Mouse (Mus musculus) ovary, postnatal 10 days (tissue): ENCODE data around the gene Rasgef1b.
"Not testable (repeated sequence)": the region's sequence is repeated elsewhere in the genome, so short reads cannot be mapped to it uniquely, and the experiment has no call there.

Experiments
- DNase-seq: peaks from one replicate; pipeline ENCODE4 v3.0.0; 2022; ENCODE audit warnings: low spot score

The Rasgef1b gene

DNA sequence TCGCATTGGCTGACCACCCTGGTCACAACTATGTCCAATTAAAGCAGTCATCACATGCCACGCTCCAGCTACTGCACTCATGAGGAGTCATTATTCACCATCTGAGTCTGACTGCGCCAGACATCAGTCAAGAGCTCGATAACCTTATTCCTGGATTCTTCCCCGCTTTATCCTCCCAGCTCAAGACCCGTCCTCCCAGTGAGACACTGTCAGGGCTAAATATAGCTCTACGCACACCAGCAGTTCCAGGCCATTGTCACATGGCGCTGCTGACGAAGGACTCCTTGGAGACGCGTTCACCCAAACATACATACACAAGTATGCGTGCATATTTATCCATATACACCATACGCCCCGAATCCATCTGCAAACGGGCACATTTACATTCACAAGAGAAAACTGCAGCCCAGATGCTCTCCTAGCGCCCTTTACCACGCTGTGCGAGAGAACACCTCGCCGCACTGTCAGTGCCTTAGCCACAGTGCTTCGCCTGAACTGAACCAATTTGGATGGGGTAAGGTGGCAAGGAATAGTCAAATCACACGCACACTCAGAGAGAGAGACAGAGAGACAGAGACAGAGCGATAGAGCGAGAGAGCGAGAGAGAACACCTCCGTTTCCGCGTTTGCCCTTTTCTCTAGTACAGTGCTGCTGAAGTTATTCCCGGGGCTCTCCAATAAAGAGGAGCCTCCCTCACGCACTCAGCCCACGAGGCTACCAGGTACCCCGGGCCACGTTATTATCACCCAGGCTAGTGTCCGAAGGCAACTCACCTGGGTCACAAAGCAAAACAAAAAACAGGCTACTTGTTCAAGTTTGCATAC is 477.3 kb downstream of the Rasgef1b start:
- no peak for DNase-seq

DNA sequence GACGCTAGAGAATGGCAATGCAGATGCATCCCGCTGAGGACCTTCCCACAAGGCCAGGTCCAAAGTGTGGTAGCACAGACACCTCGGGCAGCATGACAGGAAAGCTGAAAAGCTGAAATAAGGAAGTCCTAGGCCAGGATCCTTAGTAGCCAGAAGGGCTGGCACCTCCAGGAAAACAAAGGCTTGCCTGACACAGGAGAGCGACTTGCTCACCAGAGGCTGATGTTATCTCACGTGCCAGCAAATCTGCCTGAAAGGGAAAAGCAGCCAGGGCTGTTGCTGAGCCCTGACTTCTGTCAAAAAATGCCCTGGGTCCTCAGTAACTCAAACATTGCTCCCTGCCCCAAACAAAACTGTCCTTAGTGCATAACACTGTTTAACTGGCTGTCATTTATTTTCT is 478.0 kb downstream of the Rasgef1b start:
- DNase-seq, result no peak

GRCm38 (mm10) chr5:99248501-99248900 is 480.4 kb downstream of the Rasgef1b start:
- DNase-seq, result peak; percentile 97

DNA sequence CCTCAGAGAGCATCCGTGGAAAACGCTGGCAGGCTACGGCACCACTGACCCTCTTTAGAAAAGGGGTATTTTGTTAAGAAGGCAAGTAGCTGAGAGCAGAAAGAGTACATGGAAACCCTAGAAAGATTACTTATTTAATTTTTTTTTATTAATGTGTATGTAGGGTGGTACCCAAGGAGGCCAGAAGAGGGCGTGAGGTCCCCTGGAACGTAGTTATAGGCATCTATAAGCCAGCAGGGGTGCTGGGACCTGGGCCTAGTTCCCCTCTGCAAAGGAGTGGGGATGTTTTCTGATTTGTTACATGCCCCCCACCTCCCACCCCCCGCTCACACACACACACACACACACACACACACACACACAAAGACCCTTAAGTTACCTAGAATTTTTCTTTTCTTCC is 480.9 kb downstream of the Rasgef1b start:
- DNase-seq, result no peak

- DNase-seq, result no peak
Measured at GRCm38 (mm10) chr5:99247441-99247840, 481.4 kb downstream of the Rasgef1b start.

- no peak for DNase-seq
Measured at GRCm38 (mm10) chr5:99246972-99247371, 481.9 kb downstream of the Rasgef1b start.

GRCm38 (mm10) chr5:99241988-99242740 is 486.7 kb downstream of the Rasgef1b start:
- no peak for DNase-seq

GRCm38 (mm10) chr5:99240501-99240900 is 488.4 kb downstream of the Rasgef1b start:
- no peak for DNase-seq

DNA sequence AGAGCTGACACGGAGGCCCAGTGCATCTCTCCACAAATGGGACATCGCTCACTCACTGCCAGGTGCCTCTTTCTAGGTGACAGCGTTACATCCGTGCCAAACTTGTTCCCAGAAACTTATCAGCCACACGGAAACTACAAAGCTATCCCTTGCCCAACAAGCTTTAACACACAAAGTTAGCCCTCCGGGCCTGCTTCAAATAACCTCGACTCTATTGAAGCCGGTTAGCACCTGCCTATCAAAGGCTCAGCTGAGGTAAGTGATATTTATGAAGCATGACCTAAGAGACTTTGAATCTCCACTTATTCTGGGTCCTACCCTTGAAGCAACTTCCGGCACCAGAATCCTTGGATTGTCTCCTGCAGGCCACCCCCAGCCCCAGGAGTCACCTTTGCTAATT is 489.2 kb downstream of the Rasgef1b start:
- no peak for DNase-seq

DNA sequence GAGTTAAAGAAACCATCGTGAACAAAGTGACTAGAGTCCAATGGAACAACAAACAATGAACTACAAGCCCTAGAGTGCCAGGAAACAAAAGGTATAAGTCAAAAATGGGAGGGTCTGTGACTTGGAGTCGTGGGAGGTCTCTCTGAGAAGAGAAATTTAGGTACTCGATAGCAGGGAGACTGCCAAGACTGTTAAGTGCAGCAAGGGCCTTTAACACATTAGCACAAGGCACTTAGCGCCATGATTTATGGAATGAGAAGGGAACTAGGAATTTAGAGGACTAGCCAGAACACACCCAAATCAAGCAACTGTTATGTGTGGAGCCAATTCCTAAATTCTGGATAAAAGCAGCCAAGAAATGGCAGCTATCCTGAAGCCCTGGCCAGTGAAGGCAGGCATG is 490.7 kb downstream of the Rasgef1b start:
- DNase-seq, result no peak

GRCm38 (mm10) chr5:99236888-99237752 is 491.7 kb downstream of the Rasgef1b start:
- DNase-seq, result no peak

GRCm38 (mm10) chr5:99236431-99236830 is 492.4 kb downstream of the Rasgef1b start:
- DNase-seq, result no peak

DNA sequence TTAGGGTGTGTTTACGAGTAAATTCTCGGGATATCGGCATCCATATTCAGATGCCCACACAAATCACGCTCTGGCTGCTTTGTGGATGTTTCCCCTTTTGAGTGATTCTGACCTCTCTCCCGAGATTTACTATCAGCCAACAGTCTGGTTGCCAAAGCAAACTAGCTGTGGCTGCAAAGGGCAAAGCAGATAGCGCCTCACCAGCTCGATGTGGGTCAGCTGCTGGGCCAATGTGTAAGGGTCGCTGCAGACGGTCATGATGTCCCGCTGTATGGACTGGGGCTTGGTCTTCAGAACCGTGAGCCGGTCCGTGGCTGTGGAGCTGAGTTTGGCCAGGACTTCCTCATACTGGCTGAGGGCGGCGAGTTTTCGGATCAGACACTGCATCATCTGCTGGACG is 494.6 kb downstream of the Rasgef1b start:
- no peak for DNase-seq

- DNase-seq, result no peak
Measured at GRCm38 (mm10) chr5:99233176-99233575, 495.7 kb downstream of the Rasgef1b start.

DNA sequence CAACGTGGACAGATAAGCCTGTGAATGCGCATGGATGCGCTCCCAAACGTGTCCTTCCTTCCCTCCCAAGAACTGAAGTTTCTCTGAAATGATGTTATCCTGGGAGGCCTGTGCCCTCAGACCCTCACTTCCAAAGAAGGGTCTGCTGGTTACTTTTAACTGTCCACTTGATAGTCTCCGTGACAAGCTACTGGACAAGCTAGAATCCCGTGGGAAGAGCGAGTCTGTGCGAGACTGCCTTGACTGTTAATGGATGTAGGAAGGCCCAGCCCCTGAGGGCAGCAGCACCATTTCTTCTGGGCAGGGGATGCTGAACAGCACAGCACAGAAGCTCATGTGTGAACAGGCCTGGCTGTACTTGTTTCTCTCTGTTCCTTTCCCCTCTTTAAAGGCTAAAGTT is 496.5 kb downstream of the Rasgef1b start:
- no peak for DNase-seq

GRCm38 (mm10) chr5:99230476-99230875 is 498.4 kb downstream of the Rasgef1b start:
- no peak for DNase-seq

DNA sequence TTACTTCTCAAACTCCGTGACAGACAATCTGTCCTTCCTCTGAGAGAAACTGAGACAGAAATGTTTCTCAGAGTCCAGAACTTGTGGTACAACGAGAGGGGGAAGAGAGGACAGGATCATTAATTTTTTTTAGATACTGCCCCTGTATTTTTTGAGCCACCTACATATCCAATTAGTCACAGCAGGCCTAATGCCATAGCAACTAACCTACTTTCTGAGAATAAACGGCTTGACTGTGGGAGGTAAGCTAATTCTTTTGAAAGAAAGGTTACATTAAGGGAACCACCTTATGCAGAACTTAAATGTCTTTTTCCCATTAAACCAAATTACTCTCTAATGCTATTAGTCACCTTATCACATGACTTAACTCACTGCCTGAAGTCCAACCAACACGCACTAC is 501.5 kb downstream of the Rasgef1b start:
- no peak for DNase-seq

- no peak for DNase-seq
Measured at GRCm38 (mm10) chr5:99224571-99225011, 504.3 kb downstream of the Rasgef1b start.

DNA sequence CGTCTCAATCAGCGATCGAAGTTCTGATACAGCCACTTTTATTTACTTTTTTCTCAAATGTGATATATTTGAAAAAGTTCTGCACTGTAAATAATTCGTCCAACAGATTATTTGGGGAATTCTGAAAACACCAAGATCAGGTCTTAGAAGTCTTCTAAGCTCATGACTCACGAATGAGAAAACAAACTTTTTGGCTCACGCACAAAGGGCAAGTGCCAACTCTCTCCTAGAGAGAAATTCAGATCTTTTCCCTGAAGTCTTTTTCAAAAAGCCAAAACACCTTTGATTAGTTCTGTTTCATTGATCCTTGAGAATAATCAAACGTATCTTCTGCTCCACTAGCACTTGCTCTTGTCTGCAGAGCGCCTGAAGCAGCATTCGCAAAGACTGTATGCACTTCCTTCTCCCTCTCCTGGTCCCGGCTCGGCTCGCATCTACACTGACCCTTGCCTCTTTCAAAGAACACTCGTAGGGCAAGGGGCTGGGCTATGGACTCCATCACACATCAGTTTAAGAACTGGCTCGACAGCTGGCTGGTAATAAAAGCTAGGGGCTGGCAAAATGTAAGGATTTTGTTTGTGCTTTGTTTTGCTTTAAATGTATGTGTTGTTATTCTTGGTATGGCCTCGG is 504.9 kb downstream of the Rasgef1b start:
- DNase-seq, result no peak

DNA sequence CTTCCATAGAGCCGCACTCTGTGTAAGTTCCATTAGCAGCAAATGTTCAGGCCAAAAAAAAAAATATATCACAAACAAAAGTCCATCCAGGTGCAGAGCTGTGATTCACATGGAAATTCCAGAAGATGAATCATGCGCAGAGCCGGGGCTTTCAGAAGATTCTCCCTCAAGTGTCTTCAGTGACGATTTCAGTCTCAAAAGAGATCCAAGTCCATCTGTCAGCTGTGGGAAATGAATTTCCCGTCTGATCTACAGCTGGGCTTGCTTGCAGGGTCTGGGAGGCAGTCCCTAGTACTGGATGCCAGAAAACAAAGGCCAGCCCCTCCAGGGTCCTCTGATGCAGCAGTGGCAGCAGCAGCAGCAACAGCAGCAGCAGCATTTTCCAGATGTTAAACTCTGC is 510.5 kb downstream of the Rasgef1b start:
- DNase-seq, result no peak

- not testable (repeated sequence) for DNase-seq
Measured at GRCm38 (mm10) chr5:99216588-99217152, 512.2 kb downstream of the Rasgef1b start.
